Mouse (Mus musculus) cerebellum, postnatal 36 days (tissue): ENCODE measurements around the gene Gm13539.
A peak's percentile ranks its signal among the peaks of the same experiment; 100 is the strongest.

Experiments
- DNase-seq, 2 experiments: peaks; one replicate each; pipeline ENCODE4 v3.0.0; 2021 to 2022; ENCODE audit warnings: mixed read lengths in 2 of 2

The Gm13539 gene

DNA sequence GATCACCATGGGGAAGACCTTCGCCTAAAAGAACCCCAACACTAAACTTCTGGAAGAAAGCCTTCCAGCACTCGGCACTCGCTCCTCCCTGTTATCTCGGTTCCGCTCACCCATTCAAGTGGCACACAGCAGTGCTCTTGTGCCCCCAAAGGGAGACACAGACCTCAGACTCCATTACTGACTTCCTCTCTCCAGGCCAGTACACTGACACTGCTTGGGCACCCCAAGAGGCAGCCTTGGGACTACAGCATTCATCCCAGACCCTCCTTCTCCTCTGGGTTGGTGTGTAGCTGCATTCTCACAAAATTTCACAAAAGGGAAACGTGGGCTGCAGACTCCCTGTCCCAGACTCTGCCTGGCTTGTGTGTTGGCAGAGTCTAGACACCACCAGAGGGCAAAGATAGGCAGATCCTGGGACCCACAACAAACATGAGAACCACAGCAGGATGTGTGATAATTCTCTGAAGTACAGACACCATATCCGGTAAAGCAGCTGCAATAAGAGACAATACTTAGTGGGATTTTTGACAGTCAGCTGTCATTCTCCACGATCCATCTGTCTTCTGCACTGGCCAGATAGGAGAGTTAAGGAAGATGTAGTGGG lies 46.4 kb downstream of the Gm13539 start:
- no peak for DNase-seq

DNA sequence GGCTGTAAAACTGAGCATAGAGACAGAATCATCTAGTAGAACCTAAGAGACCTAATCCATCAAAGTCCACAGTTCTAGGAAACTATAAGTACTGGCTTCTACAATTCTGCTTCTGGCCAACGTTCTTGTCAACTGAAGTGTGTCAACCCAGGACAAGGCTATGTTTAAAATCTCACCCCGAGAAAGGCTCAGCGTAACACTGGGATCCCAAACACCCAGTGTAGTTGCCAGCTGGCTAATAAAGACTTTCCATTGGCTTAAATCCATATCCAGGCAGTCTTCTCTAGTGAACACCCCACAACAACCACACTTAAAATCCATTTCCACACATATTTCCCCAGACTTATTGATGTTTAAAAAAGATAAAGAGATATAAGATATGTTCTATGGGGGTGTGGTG lies 48.7 kb downstream of the Gm13539 start:
- DNase-seq: no peak

DNA sequence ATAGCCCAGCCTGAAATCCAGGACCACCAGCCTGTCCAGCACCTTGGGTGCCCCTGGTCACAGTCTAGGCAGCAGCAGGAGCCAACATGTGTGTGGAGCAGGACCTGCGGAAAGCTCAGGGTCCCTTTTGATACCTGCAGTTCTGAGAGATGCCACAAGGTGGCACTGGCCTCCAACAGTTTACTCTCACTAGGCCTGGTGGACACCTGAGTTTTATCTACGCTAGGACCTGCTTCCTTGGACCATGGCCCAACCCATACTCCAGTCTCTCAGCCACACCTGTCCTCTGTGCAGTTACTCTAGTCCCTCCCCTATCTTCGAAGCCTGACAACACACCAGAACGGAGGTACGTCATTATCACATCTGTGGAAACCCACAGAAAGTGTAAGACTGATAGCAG lies 54.2 kb downstream of the Gm13539 start:
- DNase-seq: peak; percentile 88 to 94
